Mouse (Mus musculus) B cell, adult 2 months (primary cell): ENCODE measurements around the gene Cstf3.
"Not testable (repeated sequence)": the region's sequence is repeated elsewhere in the genome, so short reads cannot be mapped to it uniquely, and the experiment has no call there.

ENCODE experiments used
- DNase-seq, 2 experiments: peaks; one replicate each; pipeline ENCODE4 v3.0.0; 2022

The Cstf3 gene

DNA sequence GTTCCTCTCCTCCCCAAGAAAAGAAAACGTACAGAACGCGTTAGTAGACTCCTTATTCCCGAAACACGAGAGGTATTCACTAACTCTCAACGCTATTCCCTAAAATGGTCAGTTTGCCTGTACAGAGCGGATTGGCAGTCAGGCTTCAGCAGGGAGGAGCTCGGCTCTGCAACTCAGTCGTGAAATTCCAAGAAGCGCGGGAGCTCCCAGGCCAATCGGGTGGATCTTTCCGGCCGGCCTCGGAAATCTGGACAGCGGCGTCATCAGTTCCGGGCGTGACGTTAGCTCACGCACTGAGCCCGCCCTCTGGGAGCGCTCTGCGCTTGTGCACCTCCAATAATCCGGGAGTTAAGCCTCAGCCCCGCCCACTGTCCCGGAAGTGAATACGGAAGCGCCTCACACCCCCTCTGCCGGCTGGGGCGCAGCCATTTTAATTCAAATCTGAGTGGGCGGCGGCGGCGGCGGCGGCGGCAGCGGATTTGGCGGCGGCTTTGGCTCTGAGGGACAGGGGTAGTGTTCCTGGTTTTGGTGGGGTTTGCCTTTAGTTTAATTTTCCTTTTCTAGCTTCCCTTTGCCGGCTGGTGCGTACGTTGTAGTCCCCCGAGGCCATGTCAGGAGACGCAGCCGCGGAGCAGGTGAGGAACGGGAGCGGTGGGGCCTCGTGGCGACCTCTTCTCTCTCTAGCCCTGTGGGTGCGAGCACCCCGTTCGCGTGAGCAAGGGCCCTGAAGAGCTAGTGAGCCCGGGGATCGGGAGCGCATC, at the start of gene Cstf3:
Gene Cstf3, plus strand, starts transcription at position 456 of the 761 bp plus-strand sequence.
- peak; percentile 97 to 98 for DNase-seq

DNA sequence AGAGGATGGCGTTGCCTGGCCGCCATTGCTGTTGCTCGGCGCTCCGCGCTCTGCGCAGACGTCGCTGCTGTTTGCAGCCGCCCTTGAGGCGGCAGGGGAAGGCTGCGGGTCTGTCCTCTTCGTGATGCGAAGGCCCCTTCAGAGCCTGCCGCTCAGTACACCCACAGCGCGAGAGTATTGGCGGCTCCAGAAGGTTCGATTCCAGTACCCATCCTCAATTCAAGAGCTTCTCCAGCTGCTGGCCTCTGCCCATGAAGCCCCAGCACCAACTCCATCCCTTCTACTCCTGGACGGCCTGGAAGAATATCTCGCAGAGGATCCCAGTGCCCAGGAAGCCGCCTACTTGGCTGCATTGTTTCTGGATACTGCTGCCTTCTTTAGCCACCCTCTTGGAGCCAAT, 33.6 kb upstream of the Cstf3 start:
- DNase-seq, result not testable (repeated sequence)

DNA sequence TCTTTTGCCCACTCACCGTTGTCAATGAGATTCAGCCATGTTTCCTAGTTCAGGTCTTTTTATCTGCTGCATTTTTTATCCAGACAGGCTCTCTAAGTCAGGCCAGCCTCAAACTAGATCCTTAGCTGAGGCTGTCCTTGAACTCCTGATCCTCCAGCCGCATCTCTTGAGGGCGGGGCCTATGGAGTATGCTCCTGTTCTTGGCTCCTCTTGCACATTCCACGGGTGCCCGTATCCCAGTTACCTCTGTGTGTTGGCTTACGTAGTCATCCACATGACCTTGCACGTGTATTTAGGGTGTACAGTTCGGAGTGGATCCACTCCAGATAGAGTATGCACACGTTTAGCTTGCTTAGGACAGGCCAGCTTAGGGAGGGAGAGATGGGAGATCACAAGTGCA, 32.6 kb upstream of the Cstf3 start:
- no peak for DNase-seq

DNA sequence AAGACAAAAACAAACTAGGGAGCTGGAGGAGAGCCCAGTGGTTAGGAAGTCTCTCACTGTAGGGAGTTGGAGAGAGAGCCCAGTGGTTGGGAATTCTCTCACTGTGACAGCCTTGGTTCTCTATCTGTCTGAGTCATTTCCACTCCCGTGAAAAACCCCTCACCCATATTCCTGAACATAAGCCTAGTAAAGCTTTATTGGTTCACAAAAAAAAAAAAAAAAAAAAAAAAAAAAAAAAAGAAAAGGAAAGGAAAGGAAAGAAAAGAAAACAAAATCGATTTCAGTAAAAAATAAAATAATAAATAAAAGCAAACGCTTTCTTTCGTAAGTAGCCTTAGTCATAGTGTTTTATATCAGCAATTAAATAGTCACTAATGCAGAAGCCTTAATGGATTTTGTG, 32.0 kb upstream of the Cstf3 start:
- no peak for DNase-seq

DNA sequence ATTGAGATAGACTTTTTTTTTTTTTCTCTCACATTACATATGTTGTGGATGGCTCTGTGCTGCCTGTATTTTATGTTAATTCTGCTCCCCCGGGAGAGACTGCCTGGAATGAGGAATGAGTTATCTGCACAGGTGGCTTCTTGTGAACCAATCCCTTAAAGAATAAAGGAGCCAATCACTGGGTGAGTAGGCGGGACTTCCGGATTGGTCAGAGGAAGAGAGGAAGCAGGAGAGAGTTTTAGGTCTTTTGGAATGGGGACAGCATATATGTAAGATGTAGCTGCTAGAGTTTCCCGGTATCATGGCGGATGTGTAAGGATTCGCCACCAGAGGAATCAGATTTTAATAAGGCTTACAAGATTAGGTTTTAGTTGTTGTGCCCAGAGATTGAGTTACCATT, 31.4 kb upstream of the Cstf3 start:
- no peak for DNase-seq

DNA sequence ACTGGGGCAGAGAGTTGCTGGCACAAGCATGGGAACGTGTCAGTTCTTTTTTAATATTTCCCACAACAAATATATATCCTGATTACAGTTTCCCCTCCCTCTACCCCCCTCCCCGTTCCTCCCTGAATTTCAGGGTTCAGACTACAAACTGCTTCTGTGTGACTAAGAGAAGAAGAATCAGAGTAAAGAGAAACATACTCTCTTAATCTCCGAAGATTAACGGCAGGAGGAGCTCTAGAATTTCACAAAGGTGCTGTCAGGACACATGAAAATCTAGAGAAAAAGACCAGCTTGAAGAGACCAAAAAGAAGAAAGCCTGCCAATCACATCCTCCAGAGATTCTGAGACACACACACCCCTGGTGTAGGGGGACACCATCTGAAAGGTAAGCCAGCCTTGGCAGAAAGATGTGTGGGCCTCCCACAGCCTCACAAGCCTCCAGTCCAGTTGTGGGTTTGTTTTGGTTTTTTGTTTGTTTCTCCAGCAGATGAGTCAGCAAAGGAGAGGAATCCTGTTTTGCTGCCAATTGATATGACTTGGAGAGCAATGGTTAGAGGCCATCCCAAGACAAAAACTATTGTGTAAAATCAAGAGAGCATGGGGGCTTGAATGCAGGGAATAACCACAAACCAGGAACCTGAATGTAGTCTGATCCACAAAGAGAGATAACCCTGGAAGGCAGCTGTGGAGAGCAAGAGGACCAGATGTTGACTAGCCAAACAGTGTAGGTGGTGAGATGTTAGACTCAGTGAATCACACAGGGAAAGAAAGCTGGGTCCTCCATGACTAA, 30.5 kb upstream of the Cstf3 start:
- DNase-seq, result no peak

DNA sequence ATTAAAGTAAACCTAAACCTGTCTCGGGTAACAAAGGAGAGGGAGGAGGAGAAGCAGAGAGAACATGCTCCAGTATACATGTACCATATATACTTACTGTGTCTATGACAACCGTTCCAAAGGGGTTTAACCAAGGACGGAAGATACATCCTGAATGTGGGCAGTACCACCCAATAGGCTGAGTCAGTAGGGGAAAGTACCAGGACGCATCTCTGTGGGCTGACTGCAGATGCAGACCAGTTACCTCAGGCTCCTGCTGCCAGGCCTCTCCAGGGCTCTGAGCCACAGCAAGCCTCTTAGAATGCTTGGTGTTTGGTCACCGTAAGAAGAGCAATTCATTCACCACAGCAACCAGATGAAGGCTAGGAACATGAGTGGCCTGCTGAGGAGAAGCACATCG, 28.9 kb upstream of the Cstf3 start:
- no peak for DNase-seq

DNA sequence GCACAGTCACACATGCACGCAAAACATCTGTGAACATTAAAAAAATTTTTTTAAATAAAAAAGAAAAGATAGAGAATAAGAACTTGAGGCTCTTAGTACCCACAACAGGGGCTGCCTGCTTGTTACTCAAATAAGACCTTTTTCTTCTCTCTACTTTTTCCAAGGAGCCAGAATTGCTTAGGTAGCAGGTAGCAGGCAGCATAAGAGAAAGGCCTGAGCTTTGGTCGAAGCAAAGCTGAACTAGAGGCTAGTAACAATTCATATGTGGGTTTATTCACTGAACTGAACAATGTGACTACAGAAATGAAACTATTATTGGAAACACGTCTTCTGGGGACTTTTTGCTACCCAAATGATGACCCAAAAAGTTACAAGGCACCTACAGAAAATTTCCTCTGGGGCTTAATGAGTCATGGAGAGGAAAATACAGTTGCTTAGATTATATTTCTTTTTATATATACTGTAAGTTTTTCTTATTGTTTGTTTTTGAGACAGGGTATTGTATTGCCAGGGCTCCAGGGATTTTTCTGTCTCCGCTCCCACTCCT, 28.3 kb upstream of the Cstf3 start:
- no peak for DNase-seq

DNA sequence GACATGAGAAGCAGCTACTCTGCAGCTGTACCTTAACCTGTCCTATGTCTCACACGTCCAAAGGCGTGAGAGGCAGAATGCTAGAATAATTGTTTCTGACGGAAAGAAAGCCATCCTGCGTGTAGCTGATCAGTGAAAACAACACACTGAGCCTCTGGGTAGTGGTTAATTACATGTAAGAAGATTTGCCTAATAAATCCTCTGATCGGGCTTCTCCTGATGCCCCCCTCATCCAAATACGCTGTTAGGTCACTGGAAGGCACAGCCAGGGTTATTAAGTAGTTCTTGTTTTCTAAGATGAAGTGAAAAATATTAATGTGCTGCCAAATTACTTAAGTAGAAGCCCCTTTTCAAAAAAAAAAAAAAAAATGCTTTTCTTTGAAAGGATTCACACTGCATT, 18.3 kb upstream of the Cstf3 start:
- DNase-seq, result no peak

DNA sequence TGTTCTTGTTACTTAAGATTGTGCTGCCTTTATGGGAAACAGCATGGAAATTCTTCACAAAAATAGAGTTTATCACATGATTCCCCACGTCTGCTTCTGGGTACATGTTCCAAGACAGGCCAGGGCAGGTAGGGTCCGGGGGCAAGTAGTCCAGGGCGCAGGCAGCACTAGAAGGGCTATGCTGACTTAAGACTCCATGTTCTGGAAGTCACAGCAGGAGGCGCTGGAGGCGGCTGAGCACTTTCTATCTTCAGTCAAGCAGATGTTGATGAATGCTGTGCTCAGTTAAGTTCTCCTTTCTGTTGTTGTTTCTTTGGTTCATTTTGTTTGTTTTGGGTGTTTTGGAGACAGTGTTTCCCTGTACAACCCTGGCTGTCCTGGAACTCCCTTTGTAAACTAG, 14.1 kb upstream of the Cstf3 start:
- DNase-seq, result no peak

DNA sequence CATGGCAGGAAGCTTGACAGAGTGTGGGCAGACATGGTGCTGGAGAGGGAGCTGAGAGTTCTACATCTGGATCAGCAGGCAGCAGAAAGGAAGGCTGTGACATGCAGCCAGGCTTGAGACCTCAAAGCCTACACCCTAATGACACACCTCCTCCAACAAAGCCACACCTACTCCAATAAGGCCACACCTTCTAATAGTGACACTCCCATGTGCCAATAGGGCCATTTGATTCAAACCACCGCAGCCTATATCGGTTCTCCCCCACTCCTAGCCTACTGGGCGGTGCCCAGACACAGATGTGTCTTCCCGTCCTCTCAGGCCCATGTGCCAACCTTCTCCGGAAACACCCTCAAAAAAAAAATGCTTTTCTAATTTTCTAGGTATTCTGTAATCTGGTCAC, 12.3 kb upstream of the Cstf3 start:
- no peak for DNase-seq

DNA sequence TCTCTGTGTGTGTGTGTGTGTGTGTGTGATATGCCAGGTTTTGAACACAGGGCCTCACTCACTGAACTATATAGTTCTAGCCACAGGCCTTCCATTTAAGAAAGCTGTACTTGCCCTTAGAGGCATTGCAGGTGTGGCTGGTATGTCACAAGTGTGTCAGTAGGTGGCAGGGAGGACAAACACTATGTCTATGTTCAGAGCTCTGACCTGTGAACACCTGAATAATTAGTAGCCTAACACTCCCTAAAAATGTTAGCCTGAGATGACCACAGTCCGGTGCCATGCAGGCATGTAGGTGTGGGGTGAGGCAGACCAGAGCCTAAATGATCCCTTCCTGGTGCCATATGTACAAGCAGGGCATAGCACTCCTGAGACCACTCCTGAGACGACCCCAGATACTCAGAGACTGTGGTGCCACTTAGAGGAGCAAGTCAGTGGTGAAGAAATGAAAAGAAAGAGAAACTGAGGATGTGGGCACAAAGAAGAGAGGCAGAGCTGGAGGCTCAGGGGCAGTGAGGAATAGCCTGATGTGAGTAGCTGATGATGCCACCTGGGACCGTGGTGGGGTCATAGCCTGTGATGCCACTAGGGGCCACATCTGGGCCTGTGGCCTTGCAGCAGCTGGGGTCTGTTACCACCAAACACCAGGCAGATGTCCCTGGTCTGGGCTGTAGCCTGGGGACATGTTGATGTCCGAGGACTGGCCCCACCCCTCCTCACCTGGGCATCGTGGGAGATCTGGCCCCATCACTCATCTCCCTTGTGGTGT, 11.3 kb upstream of the Cstf3 start:
- DNase-seq, result no peak

DNA sequence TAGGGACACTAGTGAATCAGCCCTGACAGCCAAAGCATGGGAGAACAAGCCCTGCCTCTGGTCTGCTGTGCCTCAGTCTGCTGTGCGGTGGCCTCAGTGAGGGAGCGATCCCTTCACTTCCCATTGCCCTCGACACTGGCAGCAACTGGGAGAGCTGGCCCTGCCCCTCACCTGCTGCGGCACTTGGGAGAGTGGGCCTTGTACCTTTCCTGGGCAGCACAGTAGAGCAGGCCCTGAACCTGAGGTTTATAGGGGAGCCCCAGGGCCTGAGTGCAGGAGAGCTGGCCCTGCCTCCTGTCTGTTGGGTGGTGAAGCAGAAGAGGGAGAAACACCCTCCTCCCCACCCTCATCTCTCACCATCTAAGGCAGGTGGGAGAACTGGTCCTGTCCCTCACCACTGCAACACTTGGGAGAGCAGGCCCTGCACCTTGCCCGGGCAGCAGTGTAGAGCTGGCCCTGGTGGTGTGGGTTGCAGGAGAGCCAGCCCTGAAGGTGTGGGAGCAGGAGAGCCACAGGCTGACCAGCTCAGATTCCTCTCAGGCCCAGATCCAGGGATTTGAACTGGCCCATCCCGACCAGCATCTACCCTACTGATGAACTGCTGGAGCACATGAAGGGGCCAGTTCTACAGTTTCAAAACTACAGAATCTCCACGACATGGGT, 10.4 kb upstream of the Cstf3 start:
- no peak for DNase-seq

DNA sequence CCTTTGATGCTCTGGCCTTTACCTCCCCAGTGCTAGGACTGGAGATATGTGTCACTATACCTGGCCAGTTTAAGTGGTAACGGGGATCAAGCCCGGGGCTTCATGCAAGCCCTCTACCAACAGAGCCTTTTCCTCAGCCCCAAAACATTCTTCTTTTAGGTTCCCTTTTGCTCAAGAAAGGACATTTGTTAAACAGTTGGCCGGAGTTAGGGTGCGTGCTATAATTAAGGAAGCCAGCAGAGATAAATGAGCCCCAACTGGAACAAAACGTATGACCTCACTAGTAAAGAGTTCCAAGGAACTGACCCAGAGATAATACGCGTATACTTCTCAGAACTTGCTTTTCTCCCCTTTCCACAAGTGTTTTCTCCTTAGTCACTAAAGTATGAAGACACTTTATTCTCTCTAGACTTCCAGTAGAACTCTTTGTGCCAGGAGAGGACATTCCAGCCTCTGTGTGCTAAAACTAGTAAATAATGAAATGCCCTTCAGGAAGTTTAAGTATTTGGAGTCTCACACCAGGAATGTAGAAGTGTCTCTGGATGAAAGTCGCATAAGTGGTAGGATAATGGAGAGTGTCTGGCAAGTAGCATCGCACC, 8.9 kb upstream of the Cstf3 start:
- no peak for DNase-seq

DNA sequence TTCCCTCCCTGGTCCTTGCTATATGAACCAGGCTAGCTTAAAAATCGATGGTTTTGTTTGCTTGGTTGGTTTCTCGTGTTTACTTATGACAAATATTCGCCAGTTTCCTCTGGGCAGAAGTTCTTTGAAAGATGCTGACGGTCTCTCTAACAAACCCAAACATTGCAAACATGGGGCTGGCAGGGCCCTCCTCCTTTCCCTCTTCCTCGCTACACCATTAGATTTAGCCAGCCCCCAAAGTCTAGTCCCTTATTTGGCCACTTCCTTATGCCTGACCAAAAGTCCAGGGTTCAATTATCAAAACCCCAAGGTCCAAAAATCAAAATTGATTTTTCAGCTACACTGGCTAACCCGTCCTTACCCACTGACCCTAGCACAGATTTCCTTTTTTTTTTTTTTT, 7.3 kb upstream of the Cstf3 start:
- no peak for DNase-seq

DNA sequence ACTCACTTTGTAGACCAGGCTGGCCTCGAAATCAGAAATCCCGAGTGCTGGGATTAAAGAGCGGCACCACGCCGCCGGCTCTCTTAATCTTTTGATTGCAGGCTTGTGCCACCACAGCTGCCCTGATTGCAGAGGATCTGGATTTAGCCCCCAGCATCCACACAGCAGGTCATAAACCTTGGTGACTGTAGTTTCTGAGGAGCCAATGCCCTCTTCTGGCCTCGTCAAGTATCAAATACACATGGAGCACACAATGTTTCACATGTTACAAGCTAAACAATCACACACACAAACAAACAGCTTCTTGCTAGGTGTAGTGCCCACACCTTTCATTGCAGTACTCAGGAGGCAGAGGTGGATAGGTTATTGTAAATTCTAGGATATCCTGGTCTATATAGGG, 6.1 kb upstream of the Cstf3 start:
- no peak for DNase-seq

DNA sequence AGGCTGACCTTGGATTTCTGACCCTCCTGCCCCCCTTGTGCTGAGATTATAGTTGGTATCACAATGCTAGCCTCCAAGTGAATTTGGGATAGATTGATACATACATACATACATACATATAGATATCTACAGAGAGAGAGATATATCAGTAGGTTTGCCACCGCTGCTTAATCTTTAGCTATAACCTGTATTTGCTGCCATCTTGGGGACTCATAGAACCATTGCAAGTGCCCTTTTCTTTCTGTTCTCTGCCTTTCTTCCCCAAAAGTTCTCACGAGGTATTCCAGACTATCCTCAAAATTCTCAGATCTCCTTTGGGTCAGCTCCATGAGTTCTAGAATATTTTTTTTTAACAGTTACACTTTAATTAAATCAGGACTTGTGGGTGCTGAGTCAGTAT, 4.7 kb upstream of the Cstf3 start:
- no peak for DNase-seq

DNA sequence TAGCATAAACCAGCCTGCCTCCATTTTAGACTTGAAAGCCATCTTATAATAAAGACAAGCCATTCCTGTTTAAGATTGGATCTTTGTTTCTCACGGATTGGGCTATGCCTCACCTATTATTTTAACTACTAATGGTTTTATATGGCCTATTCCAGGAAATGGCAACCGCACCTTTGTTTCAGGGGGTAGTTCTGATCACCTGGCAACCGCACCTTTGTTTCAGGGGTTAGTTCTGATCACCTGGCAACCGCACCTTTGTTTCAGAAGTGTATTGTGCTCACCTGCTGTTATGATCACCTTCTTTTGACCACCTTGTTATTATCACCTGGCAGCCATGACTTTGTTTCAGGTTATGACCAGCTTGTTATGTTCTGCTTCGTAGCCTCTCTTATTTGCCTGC, 1.8 kb upstream of the Cstf3 start:
- no peak for DNase-seq

DNA sequence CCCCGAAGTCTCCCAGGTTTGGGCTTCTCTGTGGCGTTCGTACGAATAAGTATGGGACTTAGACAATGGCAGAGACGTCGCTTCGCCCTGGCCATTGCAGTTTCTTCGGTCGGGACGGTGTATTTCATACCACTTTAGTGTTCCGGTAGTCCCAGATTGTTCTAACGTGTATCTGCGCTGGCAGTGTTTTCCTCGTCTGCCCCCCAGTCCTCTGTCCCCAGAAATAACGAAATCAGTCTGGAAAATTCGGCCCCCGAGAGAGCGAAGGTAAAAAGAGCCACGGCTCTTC, 450 bp downstream of the Cstf3 start:
- no peak for DNase-seq

DNA sequence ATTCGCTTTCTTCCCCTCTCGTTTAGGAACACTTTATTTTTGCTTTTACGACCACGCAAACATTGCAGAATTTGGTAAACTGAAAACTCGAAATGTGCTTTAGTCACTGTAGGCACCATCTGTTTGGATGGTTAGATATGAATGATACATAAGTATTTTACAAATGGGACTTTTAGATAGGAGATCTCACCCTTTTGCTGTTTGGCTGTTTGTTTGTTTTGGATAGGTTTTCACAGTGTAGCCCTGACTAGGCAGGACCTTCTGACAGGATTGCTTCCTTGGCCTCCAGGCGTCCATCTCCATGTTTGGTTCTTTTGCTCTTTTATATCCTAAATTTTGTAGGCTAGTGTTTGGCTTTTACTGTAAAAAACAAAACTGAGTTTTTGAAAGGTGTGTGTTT, 818 bp downstream of the Cstf3 start:
- DNase-seq, result no peak

DNA sequence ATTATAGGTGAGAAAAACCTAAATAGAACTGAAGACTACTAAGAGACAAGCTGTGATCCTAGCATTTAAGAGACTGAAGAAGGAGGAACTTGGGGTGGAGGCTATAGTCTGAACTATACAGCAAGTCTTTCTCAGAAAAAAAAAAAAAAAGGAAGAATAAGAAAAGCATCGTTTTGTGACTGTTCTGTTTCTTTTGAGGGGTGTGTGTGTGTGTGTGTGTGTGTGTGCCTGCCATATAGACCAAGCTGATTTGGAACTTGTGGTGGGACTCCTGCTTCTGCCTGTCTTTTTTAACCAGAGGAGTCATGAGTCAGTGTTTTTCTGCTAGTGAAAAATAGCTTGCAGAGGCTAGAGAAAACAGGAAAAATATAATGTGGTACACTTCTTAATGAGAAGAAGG, 4.7 kb downstream of the Cstf3 start:
- DNase-seq, result no peak

DNA sequence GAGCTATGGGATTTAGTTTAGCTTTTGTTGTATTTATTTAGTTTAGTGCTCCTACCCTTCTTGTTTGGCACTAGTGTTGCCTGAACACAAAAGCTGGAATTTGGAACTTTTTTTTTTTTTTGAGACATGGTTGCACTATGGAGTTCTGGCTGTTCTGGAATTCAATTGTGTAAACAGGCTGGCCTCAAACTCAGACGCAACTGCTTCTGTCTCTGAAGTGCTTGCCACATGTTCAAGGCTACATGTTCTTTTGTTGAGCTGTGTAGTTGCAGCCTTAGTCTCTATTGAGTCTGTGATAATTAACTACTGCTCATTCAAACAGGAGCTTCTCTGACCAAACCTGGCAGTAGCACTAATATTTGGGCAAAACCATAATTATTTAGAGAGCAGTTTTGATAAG, 13.1 kb downstream of the Cstf3 start:
- DNase-seq, result no peak

DNA sequence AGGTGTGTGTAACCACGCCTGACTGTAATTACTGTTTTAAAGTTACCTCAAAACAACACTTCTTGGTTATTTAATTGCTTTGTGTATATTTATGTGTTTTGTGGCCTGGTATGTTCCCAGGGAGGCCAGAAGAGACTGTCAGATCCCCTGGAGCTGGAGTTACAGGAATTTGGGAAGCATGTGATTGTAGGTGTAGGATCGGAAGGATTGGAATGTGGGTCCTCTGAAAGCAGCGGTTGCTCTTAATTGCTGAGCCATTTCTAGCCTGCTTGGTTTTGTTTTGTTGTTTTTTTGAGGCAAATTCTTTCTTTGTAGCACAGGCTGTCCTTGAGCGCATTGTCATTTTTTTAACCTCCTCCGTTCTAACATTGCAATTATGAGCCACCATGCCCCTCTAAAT, 14.4 kb downstream of the Cstf3 start:
- no peak for DNase-seq
